13 mouse cellular contexts compared by ENCODE assay signal in the genomic region with DNA sequence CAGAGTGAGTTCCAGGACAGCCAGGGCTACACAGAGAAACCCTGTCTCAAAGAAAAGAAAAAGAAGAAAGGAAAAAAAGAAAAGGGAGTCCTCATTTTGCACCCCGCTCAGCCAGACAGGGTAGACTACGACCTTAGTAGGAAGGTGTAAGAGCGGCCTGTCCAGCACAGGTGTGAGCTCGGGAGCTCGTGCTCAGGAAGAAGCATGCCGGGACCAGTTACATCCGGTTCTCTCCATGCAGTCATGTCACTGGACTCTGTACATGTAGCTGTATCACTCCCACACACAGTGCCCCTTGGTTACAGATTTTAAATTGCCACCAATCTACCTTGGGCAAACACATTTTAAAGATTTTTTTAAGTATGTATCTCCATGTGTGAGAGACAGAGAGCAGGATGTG.
"Had no signal": no experiment of that assay in that cellular context is flagged by ENCODE, and none has a peak within 500 bp of the region (broad histone marks: within the 10 kb centered on the region; RNA-seq: fewer than 3 reads in every experiment).

No protein-coding gene starts in this region.

- ATAC-seq: liver, embryonic 12.5 days; midbrain, embryonic 15.5 days had no signal

- DNase-seq: lung, embryonic 14.5 days; lung, postnatal 10 days; lung, postnatal 4 days; right cerebral cortex, postnatal 14 days; thymus, postnatal 4 days had no signal

- H3K27me3 ChIP-seq: limb, embryonic 15.5 days; liver, embryonic 12.5 days; midbrain, embryonic 15.5 days; neural tube, embryonic 13.5 days; stomach, embryonic 15.5 days had no signal

- H3K4me3 ChIP-seq: layer of hippocampus, adult 2 months; left cerebral cortex, adult 2 months; limb, embryonic 15.5 days; liver, embryonic 12.5 days; midbrain, embryonic 10.5 days; midbrain, embryonic 15.5 days; neural tube, embryonic 13.5 days; stomach, embryonic 15.5 days had no signal

- H3K9ac ChIP-seq: limb, embryonic 15.5 days; liver, embryonic 12.5 days; lung, embryonic 14.5 days; midbrain, embryonic 15.5 days; neural tube, embryonic 13.5 days; stomach, embryonic 15.5 days had no signal

- H3K9me3 ChIP-seq: limb, embryonic 15.5 days; liver, embryonic 12.5 days; midbrain, embryonic 10.5 days; midbrain, embryonic 15.5 days; neural tube, embryonic 13.5 days; stomach, embryonic 15.5 days had no signal

- H3K4me2 ChIP-seq: limb, embryonic 15.5 days; liver, embryonic 12.5 days; lung, embryonic 14.5 days; midbrain, embryonic 15.5 days; neural tube, embryonic 13.5 days; stomach, embryonic 15.5 days had no signal

- H3K27ac ChIP-seq: layer of hippocampus, adult 2 months; left cerebral cortex, adult 2 months; limb, embryonic 15.5 days; liver, embryonic 12.5 days; midbrain, embryonic 10.5 days; midbrain, embryonic 15.5 days; neural tube, embryonic 13.5 days; stomach, embryonic 15.5 days had no signal

- H3K4me1 ChIP-seq: limb, embryonic 15.5 days; liver, embryonic 12.5 days; midbrain, embryonic 10.5 days; midbrain, embryonic 15.5 days; neural tube, embryonic 13.5 days; stomach, embryonic 15.5 days had no signal

- H3K36me3 ChIP-seq: limb, embryonic 15.5 days; liver, embryonic 12.5 days; midbrain, embryonic 10.5 days; midbrain, embryonic 15.5 days; neural tube, embryonic 13.5 days; stomach, embryonic 15.5 days had no signal
